Mouse (Mus musculus): ENCODE measurements around the gene Rpe65.

The Rpe65 gene

GRCm38 (mm10) chr3:159598875-159599274, at the start of gene Rpe65:
Rpe65 (plus strand) TSS chr3:159599175.
- in situ Hi-C loops (cut with MboI; ENCODE audit: low sequenced_read_pairs) = no loop called here

GRCm38 (mm10) chr3:159550224-159550623, 48.8 kb upstream of the Rpe65 start:
- in situ Hi-C loops (cut with MboI; ENCODE audit: low sequenced_read_pairs) = no loop called here

- in situ Hi-C loops (cut with MboI; ENCODE audit: low sequenced_read_pairs) = no loop called here
These were observed 16.0 kb downstream of the Rpe65 start for GRCm38 (mm10) chr3:159614977-159615376.

GRCm38 (mm10) chr3:159621026-159621425, 22.1 kb downstream of the Rpe65 start:
- in situ Hi-C loops (cut with MboI; ENCODE audit: low sequenced_read_pairs) = no loop called here

- in situ Hi-C loops (cut with MboI; ENCODE audit: low sequenced_read_pairs) = no loop called here
These were observed 25.0 kb downstream of the Rpe65 start for GRCm38 (mm10) chr3:159624010-159624409.

- in situ Hi-C loops (cut with MboI; ENCODE audit: low sequenced_read_pairs) = no loop called here
These were observed 61.8 kb downstream of the Rpe65 start for GRCm38 (mm10) chr3:159660741-159661140.

- in situ Hi-C loops (cut with MboI; ENCODE audit: low sequenced_read_pairs) = no loop called here
These were observed 64.4 kb downstream of the Rpe65 start for GRCm38 (mm10) chr3:159663333-159663732.

Data from CH12F3 (cell line).